Mouse (Mus musculus): ENCODE measurements around the gene Pim1. TPM values are rescaled to one million over a fixed set of nuclear protein-coding genes. Genes with fewer than 3 reads are reported as not detected.

The Pim1 gene
- polyA plus RNA-seq (2012; rRNA removed) = 35.8 and 48.0 TPM in 2 replicates

- H3K4me3 ChIP-seq (replicated peaks; ENCODE audit: extremely low read depth, low read depth, low read length) = peak within 1 kb of the TSS; percentile 94
- H3K4me1 ChIP-seq (ENCODE audit: control insufficient read depth, insufficient read depth, low read length) = peaks cover 10% of the 10 kb centered on the region
- TF ChIP-seq POLR2A (IDR thresholded peaks at IDR 0.05; ENCODE audit: borderline replicate concordance, extremely low read depth, low read depth, low read length) = peak; percentile 76; the same call in 1 of the 2 replicates
- no peak for TF ChIP-seq CTCF (IDR thresholded peaks at IDR 0.05; ENCODE audit: insufficient read depth, low read length)
- whole genome bisulfite sequencing = under 1% methylated on average over 72 of the region's 99 CpGs
- peak; percentile 89 for DNase-seq
Measured at GRCm38 (mm10) chr17:29490713-29491581, at the start of gene Pim1. Gene Pim1 (plus strand): TSS chr17:29490753.

- TF ChIP-seq POLR2A (IDR thresholded peaks at IDR 0.05; ENCODE audit: borderline replicate concordance, extremely low read depth, low read depth, low read length) (no peak), CTCF (IDR thresholded peaks at IDR 0.05; ENCODE audit: insufficient read depth, low read length) (no peak)
- H3K4me1 ChIP-seq (ENCODE audit: control insufficient read depth, insufficient read depth, low read length) = peaks cover 15% of the 10 kb centered on the region
- H3K4me3 ChIP-seq (replicated peaks; ENCODE audit: extremely low read depth, low read depth, low read length) = no peak overlapping the region
- no peak for DNase-seq
- WGBS = 59% methylated on average over 4 of the region's 4 CpGs
Measured at GRCm38 (mm10) chr17:29441562-29441961, 49.0 kb upstream of the Pim1 start.

GRCm38 (mm10) chr17:29442131-29442557, 48.4 kb upstream of the Pim1 start:
- Histone ChIP-seq H3K4me3 (replicated peaks; ENCODE audit: extremely low read depth, low read depth, low read length) (no peak overlapping the region), H3K4me1 (ENCODE audit: control insufficient read depth, insufficient read depth, low read length) (peaks cover 15% of the 10 kb centered on the region)
- no peak for TF ChIP-seq CTCF (IDR thresholded peaks at IDR 0.05; ENCODE audit: insufficient read depth, low read length)
- no peak for TF ChIP-seq POLR2A (IDR thresholded peaks at IDR 0.05; ENCODE audit: borderline replicate concordance, extremely low read depth, low read depth, low read length)
- WGBS = 18% methylated on average over 7 of the region's 7 CpGs
- DNase-seq = no peak

GRCm38 (mm10) chr17:29443724-29444123, 46.8 kb upstream of the Pim1 start:
- Histone ChIP-seq H3K4me3 (replicated peaks; ENCODE audit: extremely low read depth, low read depth, low read length) (no peak overlapping the region), H3K4me1 (ENCODE audit: control insufficient read depth, insufficient read depth, low read length) (peaks cover 11% of the 10 kb centered on the region)
- no peak for DNase-seq
- TF ChIP-seq CTCF (IDR thresholded peaks at IDR 0.05; ENCODE audit: insufficient read depth, low read length) (no peak), POLR2A (IDR thresholded peaks at IDR 0.05; ENCODE audit: borderline replicate concordance, extremely low read depth, low read depth, low read length) (no peak)
- 76% methylated on average over 4 of the region's 4 CpGs for WGBS

GRCm38 (mm10) chr17:29445072-29445471, 45.5 kb upstream of the Pim1 start:
- Histone ChIP-seq H3K4me3 (replicated peaks; ENCODE audit: extremely low read depth, low read depth, low read length) (no peak overlapping the region), H3K4me1 (ENCODE audit: control insufficient read depth, insufficient read depth, low read length) (peaks cover 9% of the 10 kb centered on the region)
- 36% methylated on average over 8 of the region's 8 CpGs for WGBS
- TF ChIP-seq POLR2A (IDR thresholded peaks at IDR 0.05; ENCODE audit: borderline replicate concordance, extremely low read depth, low read depth, low read length) (no peak), CTCF (IDR thresholded peaks at IDR 0.05; ENCODE audit: insufficient read depth, low read length) (no peak)
- no peak for DNase-seq

- H3K4me3 ChIP-seq (replicated peaks; ENCODE audit: extremely low read depth, low read depth, low read length) = no peak overlapping the region
- WGBS = 57% methylated on average over 3 of the region's 3 CpGs
- TF ChIP-seq CTCF (IDR thresholded peaks at IDR 0.05; ENCODE audit: insufficient read depth, low read length) (no peak), POLR2A (IDR thresholded peaks at IDR 0.05; ENCODE audit: borderline replicate concordance, extremely low read depth, low read depth, low read length) (no peak)
- no peak for DNase-seq
- H3K4me1 ChIP-seq (ENCODE audit: control insufficient read depth, insufficient read depth, low read length) = peaks cover 4% of the 10 kb centered on the region
Measured at GRCm38 (mm10) chr17:29447323-29447722, 43.2 kb upstream of the Pim1 start.

- DNase-seq = no peak
- Histone ChIP-seq H3K4me3 (replicated peaks; ENCODE audit: extremely low read depth, low read depth, low read length) (no peak overlapping the region), H3K4me1 (ENCODE audit: control insufficient read depth, insufficient read depth, low read length) (peaks cover 4% of the 10 kb centered on the region; the same call in 1 of the 2 replicates)
- TF ChIP-seq POLR2A (IDR thresholded peaks at IDR 0.05; ENCODE audit: borderline replicate concordance, extremely low read depth, low read depth, low read length) (no peak), CTCF (IDR thresholded peaks at IDR 0.05; ENCODE audit: insufficient read depth, low read length) (no peak)
- WGBS = 76% methylated on average over 8 of the region's 8 CpGs
Measured at GRCm38 (mm10) chr17:29448055-29448454, 42.5 kb upstream of the Pim1 start.

GRCm38 (mm10) chr17:29448561-29448960, 42.0 kb upstream of the Pim1 start:
- 46% methylated on average over 2 of the region's 2 CpGs for WGBS
- Histone ChIP-seq H3K4me3 (replicated peaks; ENCODE audit: extremely low read depth, low read depth, low read length) (no peak overlapping the region), H3K4me1 (ENCODE audit: control insufficient read depth, insufficient read depth, low read length) (peaks cover 4% of the 10 kb centered on the region; the same call in 1 of the 2 replicates)
- TF ChIP-seq POLR2A (IDR thresholded peaks at IDR 0.05; ENCODE audit: borderline replicate concordance, extremely low read depth, low read depth, low read length) (no peak), CTCF (IDR thresholded peaks at IDR 0.05; ENCODE audit: insufficient read depth, low read length) (no peak)
- no peak for DNase-seq

GRCm38 (mm10) chr17:29450899-29451840, 39.4 kb upstream of the Pim1 start:
- TF ChIP-seq CTCF (IDR thresholded peaks at IDR 0.05; ENCODE audit: insufficient read depth, low read length) (no peak), POLR2A (IDR thresholded peaks at IDR 0.05; ENCODE audit: borderline replicate concordance, extremely low read depth, low read depth, low read length) (no peak)
- no peaks in the 10 kb centered on the region; the same call in 1 of the 2 replicates for H3K4me1 ChIP-seq (ENCODE audit: control insufficient read depth, insufficient read depth, low read length)
- 32% methylated on average over 34 of the region's 34 CpGs for WGBS
- peak; percentile 60 for DNase-seq
- peak overlapping the region; percentile 20 for H3K4me3 ChIP-seq (replicated peaks; ENCODE audit: extremely low read depth, low read depth, low read length)

Data from lung, adult 2 months (tissue).